Mouse (Mus musculus): ENCODE results near the gene Cd274. TPM values are rescaled to one million over a fixed set of nuclear protein-coding genes. Genes with fewer than 3 reads are reported as not detected.

Gene Cd274
- polyA plus RNA-seq, 1 experiment: 9.0 TPM

GRCm38 (mm10) chr19:29362173-29362930 lies 4.9 kb upstream of the Cd274 start:
- peaks cover 2% of the 10 kb centered on the region; the same call in 1 of the 2 replicates for H3K4me1 ChIP-seq (ENCODE audit: control insufficient read depth, insufficient read depth, low read length)
- 37% methylated on average over 13 of the region's 13 CpGs for WGBS
- peak overlapping the region; percentile 78 for H3K4me3 ChIP-seq (replicated peaks; ENCODE audit: extremely low read depth, low read depth, low read length)
- TF ChIP-seq POLR2A (IDR thresholded peaks at IDR 0.05; ENCODE audit: borderline replicate concordance, extremely low read depth, low read depth, low read length) (no peak), CTCF (IDR thresholded peaks at IDR 0.05; ENCODE audit: insufficient read depth, low read length) (no peak)
- no peak for DNase-seq

GRCm38 (mm10) chr19:29363557-29363956 lies 3.7 kb upstream of the Cd274 start:
- H3K4me1 ChIP-seq (ENCODE audit: control insufficient read depth, insufficient read depth, low read length): peaks cover 2% of the 10 kb centered on the region; the same call in 1 of the 2 replicates
- TF ChIP-seq CTCF (IDR thresholded peaks at IDR 0.05; ENCODE audit: insufficient read depth, low read length) (no peak), POLR2A (IDR thresholded peaks at IDR 0.05; ENCODE audit: borderline replicate concordance, extremely low read depth, low read depth, low read length) (no peak)
- 88% methylated on average over 7 of the region's 7 CpGs for WGBS
- H3K4me3 ChIP-seq (replicated peaks; ENCODE audit: extremely low read depth, low read depth, low read length): no peak overlapping the region
- DNase-seq: no peak

GRCm38 (mm10) chr19:29364076-29364475 lies 3.2 kb upstream of the Cd274 start:
- no peak for DNase-seq
- Histone ChIP-seq H3K4me3 (replicated peaks; ENCODE audit: extremely low read depth, low read depth, low read length) (no peak overlapping the region), H3K4me1 (ENCODE audit: control insufficient read depth, insufficient read depth, low read length) (peaks cover 2% of the 10 kb centered on the region; the same call in 1 of the 2 replicates)
- TF ChIP-seq CTCF (IDR thresholded peaks at IDR 0.05; ENCODE audit: insufficient read depth, low read length) (no peak), POLR2A (IDR thresholded peaks at IDR 0.05; ENCODE audit: borderline replicate concordance, extremely low read depth, low read depth, low read length) (no peak)
- 76% methylated on average over 5 of the region's 5 CpGs for WGBS

GRCm38 (mm10) chr19:29365105-29365504 lies 2.1 kb upstream of the Cd274 start:
- Histone ChIP-seq H3K4me3 (replicated peaks; ENCODE audit: extremely low read depth, low read depth, low read length) (no peak overlapping the region), H3K4me1 (ENCODE audit: control insufficient read depth, insufficient read depth, low read length) (peaks cover 2% of the 10 kb centered on the region; the same call in 1 of the 2 replicates)
- no peak for TF ChIP-seq CTCF (IDR thresholded peaks at IDR 0.05; ENCODE audit: insufficient read depth, low read length)
- no peak for TF ChIP-seq POLR2A (IDR thresholded peaks at IDR 0.05; ENCODE audit: borderline replicate concordance, extremely low read depth, low read depth, low read length)
- DNase-seq: no peak
- WGBS: 57% methylated on average over 3 of the region's 3 CpGs

GRCm38 (mm10) chr19:29366226-29366968 lies 858 bp upstream of the Cd274 start:
- TF ChIP-seq POLR2A (IDR thresholded peaks at IDR 0.05; ENCODE audit: borderline replicate concordance, extremely low read depth, low read depth, low read length) (no peak), CTCF (IDR thresholded peaks at IDR 0.05; ENCODE audit: insufficient read depth, low read length) (no peak)
- peaks cover 1% of the 10 kb centered on the region for H3K4me1 ChIP-seq (ENCODE audit: control insufficient read depth, insufficient read depth, low read length)
- WGBS: 21% methylated on average over 20 of the region's 20 CpGs
- peak overlapping the region; percentile 58 for H3K4me3 ChIP-seq (replicated peaks; ENCODE audit: extremely low read depth, low read depth, low read length)
- DNase-seq: no peak

GRCm38 (mm10) chr19:29368041-29368440 lies 786 bp downstream of the Cd274 start:
- no peak for TF ChIP-seq POLR2A (IDR thresholded peaks at IDR 0.05; ENCODE audit: borderline replicate concordance, extremely low read depth, low read depth, low read length)
- no peak for TF ChIP-seq CTCF (IDR thresholded peaks at IDR 0.05; ENCODE audit: insufficient read depth, low read length)
- no peak overlapping the region for H3K4me3 ChIP-seq (replicated peaks; ENCODE audit: extremely low read depth, low read depth, low read length)
- WGBS: 86% methylated on average over 2 of the region's 2 CpGs

GRCm38 (mm10) chr19:29368671-29369309 lies 1.5 kb downstream of the Cd274 start:
- Histone ChIP-seq H3K4me3 (replicated peaks; ENCODE audit: extremely low read depth, low read depth, low read length) (no peak overlapping the region), H3K4me1 (ENCODE audit: control insufficient read depth, insufficient read depth, low read length) (peaks cover 6% of the 10 kb centered on the region)
- TF ChIP-seq CTCF (IDR thresholded peaks at IDR 0.05; ENCODE audit: insufficient read depth, low read length) (no peak), POLR2A (IDR thresholded peaks at IDR 0.05; ENCODE audit: borderline replicate concordance, extremely low read depth, low read depth, low read length) (no peak)
- no peak for DNase-seq
- 72% methylated on average over 3 of the region's 3 CpGs for WGBS

More at GRCm38 (mm10) chr19:29368041-29368440, 786 bp downstream of the Cd274 start:
- H3K4me1 ChIP-seq (ENCODE audit: control insufficient read depth, insufficient read depth, low read length): peaks cover 6% of the 10 kb centered on the region
- no peak for DNase-seq

- Histone ChIP-seq H3K4me1 (ENCODE audit: control insufficient read depth, insufficient read depth, low read length) (peaks cover 6% of the 10 kb centered on the region), H3K4me3 (replicated peaks; ENCODE audit: extremely low read depth, low read depth, low read length) (no peak overlapping the region)
- WGBS: 51% methylated on average over 12 of the region's 12 CpGs
- DNase-seq: no peak
- TF ChIP-seq CTCF (IDR thresholded peaks at IDR 0.05; ENCODE audit: insufficient read depth, low read length): no peak
- no peak for TF ChIP-seq POLR2A (IDR thresholded peaks at IDR 0.05; ENCODE audit: borderline replicate concordance, extremely low read depth, low read depth, low read length)
Measured at GRCm38 (mm10) chr19:29370112-29370511, 2.9 kb downstream of the Cd274 start.

- DNase-seq: no peak
- Histone ChIP-seq H3K4me3 (replicated peaks; ENCODE audit: extremely low read depth, low read depth, low read length) (no peak overlapping the region), H3K4me1 (ENCODE audit: control insufficient read depth, insufficient read depth, low read length) (peaks cover 6% of the 10 kb centered on the region)
- 85% methylated on average over 7 of the region's 7 CpGs for WGBS
- TF ChIP-seq POLR2A (IDR thresholded peaks at IDR 0.05; ENCODE audit: borderline replicate concordance, extremely low read depth, low read depth, low read length) (no peak), CTCF (IDR thresholded peaks at IDR 0.05; ENCODE audit: insufficient read depth, low read length) (no peak)
Measured at GRCm38 (mm10) chr19:29370545-29371283, 3.5 kb downstream of the Cd274 start.

All from lung, adult 2 months (tissue).